Mouse (Mus musculus) limb, embryonic 11.5 days (tissue): ENCODE data around the gene Arhgap20. TPM values are rescaled to one million over a fixed set of nuclear protein-coding genes. Genes with fewer than 3 reads are reported as not detected.

Experiments used
- ATAC-seq: fragments of 200-750 bp; cut with Nextera tagmentation; 2 replicates; pipeline ENCODE4 v1.8.0; 2017; ENCODE audit warnings: low read depth; ENCODE audit not compliant: insufficient number of reproducible peaks, low FRiP score, low TSS enrichment
- DNase-seq: peaks from one replicate; pipeline ENCODE4 v3.0.0-alpha.2; 2015; ENCODE audit warnings: low spot score
- H3K27ac ChIP-seq: fragments of 300-500 bp; sonication (generic); replicated peaks from 2 replicates; pipeline ENCODE4 v1.5.1; 2014; ENCODE audit warnings: low read depth, mild to moderate bottlenecking, low read length
- H3K27me3 ChIP-seq: fragments of 300-500 bp; sonication (generic); 2 replicates; pipeline ENCODE4 v1.6.1; 2014; ENCODE audit warnings: mild to moderate bottlenecking, low read length, mixed read lengths; ENCODE audit not compliant: control insufficient read depth, insufficient read depth
- H3K36me3 ChIP-seq: fragments of 300-500 bp; sonication (generic); 2 replicates; pipeline ENCODE4 v1.6.1; 2014; ENCODE audit warnings: mild to moderate bottlenecking, low read length, moderate library complexity, mixed read lengths; ENCODE audit not compliant: control insufficient read depth, insufficient read depth
- H3K4me1 ChIP-seq: fragments of 300-500 bp; sonication (generic); 2 replicates; pipeline ENCODE4 v1.6.1; 2014; ENCODE audit warnings: low read length, mixed read lengths; ENCODE audit not compliant: control insufficient read depth, insufficient read depth
- H3K4me2 ChIP-seq: fragments of 300-500 bp; sonication (generic); 2 replicates; pipeline ENCODE4 v1.6.1; 2014; ENCODE audit warnings: low read depth, mild to moderate bottlenecking, moderate library complexity; ENCODE audit not compliant: severe bottlenecking
- H3K4me3 ChIP-seq: fragments of 300-500 bp; sonication (generic); 2 replicates; pipeline ENCODE4 v1.5.1; 2014; ENCODE audit warnings: low read depth, low read length
- H3K9ac ChIP-seq: fragments of 300-500 bp; sonication (generic); 2 replicates; pipeline ENCODE4 v1.6.1; 2014; ENCODE audit warnings: mild to moderate bottlenecking, low read length
- H3K9me3 ChIP-seq: fragments of 300-500 bp; sonication (generic); 2 replicates; pipeline ENCODE4 v1.6.1; 2016; ENCODE audit warnings: low read length; ENCODE audit not compliant: control insufficient read depth
- WGBS: fragments of 180-500 bp; shearing (Covaris S2); extraction: QIAGEN DNeasy Blood & Tissue Kit; methylation state at CpG from one replicate; pipeline ENCODE4 v1.1.7; 2014; 5-methylcytosine and 5-hydroxymethylcytosine counted together
- polyA plus RNA-seq: library from polyadenylated mRNA; unstranded; fragments of >200 nt; fragmentation: Nextera tagmentation; extraction: Ambion mirVana; gene quantifications from 2 replicates; pipeline ENCODE4 v1.2.1, GENCODE M21; 2014

The Arhgap20 gene
- polyA plus RNA-seq, 1 experiment from 2014 or later, result 0.81 TPM

- H3K9me3 ChIP-seq, result no peaks in the 10 kb centered on the region
- no peaks in the 10 kb centered on the region for H3K36me3 ChIP-seq
- ATAC-seq (no peak), DNase-seq (no peak)
- H3K4me2 ChIP-seq, result no peak overlapping the region
- no peaks in the 10 kb centered on the region for H3K27me3 ChIP-seq
- H3K4me1 ChIP-seq, result no peaks in the 10 kb centered on the region
- no peak overlapping the region for H3K9ac ChIP-seq
- WGBS, result 85% methylated on average over 11 of the region's 11 CpGs
- no peak overlapping the region for H3K4me3 ChIP-seq
- H3K27ac ChIP-seq, result no peak overlapping the region
These were observed 66.5 kb downstream of the Arhgap20 start for GRCm38 (mm10) chr9:51831596-51831995.

GRCm38 (mm10) chr9:51832368-51832767 lies 67.2 kb downstream of the Arhgap20 start:
- no peaks in the 10 kb centered on the region for H3K27me3 ChIP-seq
- ATAC-seq (no peak), DNase-seq (no peak)
- no peak overlapping the region for H3K4me2 ChIP-seq
- H3K36me3 ChIP-seq, result no peaks in the 10 kb centered on the region
- WGBS, result 52% methylated on average over 5 of the region's 5 CpGs
- H3K27ac ChIP-seq, result no peak overlapping the region
- H3K4me3 ChIP-seq, result no peak overlapping the region
- no peak overlapping the region for H3K9ac ChIP-seq
- no peaks in the 10 kb centered on the region for H3K4me1 ChIP-seq
- no peaks in the 10 kb centered on the region for H3K9me3 ChIP-seq

- ATAC-seq, result no peak
These were observed 72.6 kb downstream of the Arhgap20 start for GRCm38 (mm10) chr9:51837716-51838115.

GRCm38 (mm10) chr9:51843216-51843615 lies 78.1 kb downstream of the Arhgap20 start:
- H3K9me3 ChIP-seq, result no peaks in the 10 kb centered on the region
- no peak overlapping the region for H3K27ac ChIP-seq
- H3K4me2 ChIP-seq, result no peak overlapping the region
- no peak overlapping the region for H3K4me3 ChIP-seq
- no peak for DNase-seq
- no peak overlapping the region for H3K9ac ChIP-seq
- ATAC-seq, result no peak
- H3K27me3 ChIP-seq, result no peaks in the 10 kb centered on the region
- H3K36me3 ChIP-seq, result no peaks in the 10 kb centered on the region
- WGBS, result 81% methylated on average over 4 of the region's 4 CpGs
- H3K4me1 ChIP-seq, result no peaks in the 10 kb centered on the region

More at GRCm38 (mm10) chr9:51837716-51838115, 72.6 kb downstream of the Arhgap20 start:
- H3K36me3 ChIP-seq, result no peaks in the 10 kb centered on the region
- no peak overlapping the region for H3K4me2 ChIP-seq
- H3K27me3 ChIP-seq, result no peaks in the 10 kb centered on the region
- no peak overlapping the region for H3K4me3 ChIP-seq
- H3K9me3 ChIP-seq, result no peaks in the 10 kb centered on the region
- H3K9ac ChIP-seq, result no peak overlapping the region
- no peaks in the 10 kb centered on the region for H3K4me1 ChIP-seq
- H3K27ac ChIP-seq, result no peak overlapping the region
- DNase-seq, result no peak
- WGBS, result 77% methylated on average over 7 of the region's 7 CpGs

GRCm38 (mm10) chr9:51845796-51846195 lies 80.7 kb downstream of the Arhgap20 start:
- H3K9me3 ChIP-seq, result no peaks in the 10 kb centered on the region
- H3K4me2 ChIP-seq, result no peak overlapping the region
- H3K9ac ChIP-seq, result no peak overlapping the region
- 91% methylated on average over 10 of the region's 10 CpGs for WGBS
- H3K27ac ChIP-seq, result no peak overlapping the region
- no peaks in the 10 kb centered on the region for H3K27me3 ChIP-seq
- H3K36me3 ChIP-seq, result no peaks in the 10 kb centered on the region
- H3K4me1 ChIP-seq, result no peaks in the 10 kb centered on the region
- ATAC-seq (no peak), DNase-seq (no peak)
- no peak overlapping the region for H3K4me3 ChIP-seq

- Histone ChIP-seq H3K27me3 (no peaks in the 10 kb centered on the region), H3K4me2 (no peak overlapping the region), H3K4me3 (no peak overlapping the region), H3K36me3 (no peaks in the 10 kb centered on the region), H3K9me3 (no peaks in the 10 kb centered on the region), H3K9ac (no peak overlapping the region), H3K4me1 (no peaks in the 10 kb centered on the region), H3K27ac (no peak overlapping the region)
- DNase-seq, result no peak
- 86% methylated on average over 5 of the region's 5 CpGs for WGBS
- no peak for ATAC-seq
These were observed 88.6 kb downstream of the Arhgap20 start for GRCm38 (mm10) chr9:51853772-51854171.

- H3K9me3 ChIP-seq, result no peaks in the 10 kb centered on the region
- DNase-seq, result no peak
- H3K27ac ChIP-seq, result no peak overlapping the region
- H3K27me3 ChIP-seq, result no peaks in the 10 kb centered on the region
- H3K4me3 ChIP-seq, result no peak overlapping the region
- no peaks in the 10 kb centered on the region for H3K36me3 ChIP-seq
- WGBS, result 88% methylated on average over 3 of the region's 3 CpGs
- no peaks in the 10 kb centered on the region for H3K4me1 ChIP-seq
- ATAC-seq, result no peak
- H3K4me2 ChIP-seq, result no peak overlapping the region
- no peak overlapping the region for H3K9ac ChIP-seq
These were observed 99.1 kb downstream of the Arhgap20 start for GRCm38 (mm10) chr9:51864273-51864672.

GRCm38 (mm10) chr9:51866634-51867033 lies 101.5 kb downstream of the Arhgap20 start:
- 67% methylated on average over 4 of the region's 4 CpGs for WGBS
- DNase-seq (no peak), ATAC-seq (no peak)
- Histone ChIP-seq H3K4me1 (no peaks in the 10 kb centered on the region), H3K27ac (no peak overlapping the region), H3K4me2 (no peak overlapping the region), H3K9me3 (no peaks in the 10 kb centered on the region), H3K4me3 (no peak overlapping the region), H3K27me3 (no peaks in the 10 kb centered on the region), H3K36me3 (no peaks in the 10 kb centered on the region), H3K9ac (no peak overlapping the region)

- DNase-seq (no peak), ATAC-seq (no peak)
- no peaks in the 10 kb centered on the region for H3K9me3 ChIP-seq
- no peaks in the 10 kb centered on the region for H3K36me3 ChIP-seq
- no peak overlapping the region for H3K27ac ChIP-seq
- H3K27me3 ChIP-seq, result no peaks in the 10 kb centered on the region
- 85% methylated on average over 4 of the region's 4 CpGs for WGBS
- H3K4me1 ChIP-seq, result no peaks in the 10 kb centered on the region
- no peak overlapping the region for H3K9ac ChIP-seq
- no peak overlapping the region for H3K4me3 ChIP-seq
- no peak overlapping the region for H3K4me2 ChIP-seq
These were observed 103.9 kb downstream of the Arhgap20 start for GRCm38 (mm10) chr9:51869056-51869455.
